Mouse (Mus musculus) intestine, embryonic 16.5 days (tissue): Measurements from ENCODE around the gene Espn. TPM values are rescaled to one million over a fixed set of nuclear protein-coding genes. Genes with fewer than 3 reads are reported as not detected.

ENCODE experiments used
- ATAC-seq: fragments of 200-750 bp; cut with Nextera tagmentation; 2 replicates; pipeline ENCODE4 v1.8.0; 2017; ENCODE audit warnings: moderate TSS enrichment, moderate library complexity
- H3K27ac ChIP-seq: fragments of 300-500 bp; sonication (generic); 2 replicates; pipeline ENCODE4 v1.5.1; 2014; ENCODE audit warnings: mild to moderate bottlenecking, low read length
- H3K27me3 ChIP-seq: fragments of 300-500 bp; sonication (generic); replicated peaks from 2 replicates; pipeline ENCODE4 v1.6.1; 2014; ENCODE audit warnings: low read length, control low read depth, mixed read lengths; ENCODE audit not compliant: control insufficient read depth, insufficient read depth
- H3K36me3 ChIP-seq: fragments of 300-500 bp; sonication (generic); 2 replicates; pipeline ENCODE4 v1.6.1; 2014; ENCODE audit warnings: low read length, control low read depth; ENCODE audit not compliant: control insufficient read depth, insufficient read depth
- H3K4me1 ChIP-seq: fragments of 300-500 bp; sonication (generic); 2 replicates; pipeline ENCODE4 v1.6.1; 2014; ENCODE audit warnings: low read length, control low read depth, mixed read lengths; ENCODE audit not compliant: control insufficient read depth, insufficient read depth
- H3K4me2 ChIP-seq: fragments of 300-500 bp; sonication (generic); 2 replicates; pipeline ENCODE4 v1.6.1; 2014; ENCODE audit warnings: low read depth, low read length, control low read depth
- H3K4me3 ChIP-seq: fragments of 300-500 bp; sonication (generic); 2 replicates; pipeline ENCODE4 v1.5.1; 2014; ENCODE audit warnings: mild to moderate bottlenecking, low read length
- H3K9ac ChIP-seq: fragments of 300-500 bp; sonication (generic); 2 replicates; pipeline ENCODE4 v1.6.1; 2014; ENCODE audit warnings: low read depth, low read length
- H3K9me3 ChIP-seq: fragments of 300-500 bp; sonication (generic); 2 replicates; pipeline ENCODE4 v1.6.1; 2016; ENCODE audit warnings: low read length, control low read depth; ENCODE audit not compliant: control insufficient read depth
- WGBS: fragments of 180-500 bp; shearing (Covaris S2); extraction: QIAGEN DNeasy Blood & Tissue Kit; methylation state at CpG from one replicate; pipeline ENCODE4 v1.1.7; 2014; 5-methylcytosine and 5-hydroxymethylcytosine counted together
- polyA plus RNA-seq: library from polyadenylated mRNA; unstranded; fragments of >200 nt; fragmentation: Nextera tagmentation; extraction: Ambion mirVana; gene quantifications from 2 replicates; pipeline ENCODE4 v1.2.1, GENCODE M21; 2015

Gene Espn
- polyA plus RNA-seq, 1 experiment from 2014 or later: 31.6 TPM

DNA sequence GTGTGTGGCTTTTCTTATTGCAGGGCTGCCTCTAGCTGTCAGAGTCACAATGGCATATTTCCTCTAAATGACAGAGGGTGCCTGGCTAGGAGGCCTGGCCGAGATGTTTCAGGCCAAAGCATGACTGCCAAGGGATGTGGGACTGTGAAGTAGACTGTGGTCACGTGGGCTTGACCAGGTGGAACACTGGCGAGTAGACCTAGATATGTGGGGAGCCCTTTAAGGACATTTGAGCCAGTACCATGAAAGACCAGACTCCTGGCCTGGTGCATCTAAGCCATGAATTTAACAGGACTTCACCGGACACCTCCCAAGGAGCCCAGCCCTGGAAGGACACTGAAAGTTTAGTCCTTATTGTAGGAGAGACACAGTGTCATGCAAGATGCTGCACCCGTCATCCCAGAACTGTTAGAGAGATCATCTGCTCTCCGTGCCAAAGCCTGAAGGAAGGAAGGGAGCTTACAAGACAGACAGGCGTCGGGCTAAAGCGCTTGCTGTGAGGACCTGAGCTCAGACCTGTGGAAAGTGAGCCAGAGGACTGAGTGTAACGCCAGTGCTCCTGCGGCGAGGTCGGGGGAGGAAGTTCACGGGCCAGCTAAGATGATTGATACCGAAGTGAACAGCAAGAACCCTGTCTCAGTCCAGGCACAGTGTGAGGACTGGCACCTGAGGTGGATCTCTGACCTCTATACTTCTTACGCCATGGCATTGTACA lies 27.9 kb upstream of the Espn start:
- no peaks in the 10 kb centered on the region for H3K9me3 ChIP-seq
- WGBS: 87% methylated on average over 16 of the region's 16 CpGs
- H3K27me3 ChIP-seq: 0 out of 2 replicates have a peak, but pooled peaks cover 8% of the 10 kb centered on the region
- no peaks in the 10 kb centered on the region for H3K36me3 ChIP-seq
- H3K27ac ChIP-seq: no peak overlapping the region
- peaks cover 12% of the 10 kb centered on the region for H3K4me1 ChIP-seq
- H3K4me2 ChIP-seq: no peak overlapping the region
- ATAC-seq: no peak
- H3K9ac ChIP-seq: no peak overlapping the region
- no peak overlapping the region for H3K4me3 ChIP-seq

DNA sequence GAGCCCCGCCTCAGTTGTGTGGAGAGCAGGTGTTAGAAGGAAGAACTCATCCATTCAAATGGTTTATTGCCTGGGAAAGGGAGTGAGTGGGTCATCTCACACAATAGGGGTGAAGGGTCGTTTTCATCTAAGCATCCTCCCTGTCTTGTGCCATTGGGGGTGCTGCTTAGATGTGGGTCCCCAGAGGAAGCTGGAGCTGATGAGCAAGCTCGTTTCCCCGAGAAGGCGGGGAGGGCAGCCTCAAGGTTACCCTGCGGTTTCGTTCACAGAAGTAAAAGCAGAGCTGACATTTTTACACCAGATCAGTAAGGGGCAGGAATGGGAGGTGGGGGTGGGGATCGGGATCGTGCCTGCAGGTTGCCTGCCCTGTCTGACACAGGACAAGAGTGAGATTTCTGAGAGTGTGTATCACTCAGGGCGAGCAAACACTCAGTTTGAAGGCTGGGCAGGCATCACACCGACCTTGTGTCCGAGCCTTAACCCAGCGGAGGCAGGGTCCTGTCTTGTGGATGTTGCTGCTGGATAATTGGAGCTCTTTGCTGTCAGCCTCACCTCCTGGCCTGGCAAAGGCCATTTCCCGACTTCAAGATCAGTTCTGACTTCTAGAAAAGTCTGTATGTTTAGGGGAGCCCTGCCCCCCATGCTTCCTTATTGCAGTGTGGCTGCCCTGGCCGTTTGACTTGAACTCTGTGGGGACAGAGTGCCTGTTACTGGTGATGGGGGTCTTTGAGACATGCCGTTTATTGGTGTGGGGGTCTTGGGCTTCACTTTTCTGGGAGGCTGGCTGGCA lies 26.9 kb upstream of the Espn start:
- no peak; the same call in 1 of the 2 replicates for ATAC-seq
- H3K36me3 ChIP-seq: no peaks in the 10 kb centered on the region
- peak overlapping the region; percentile 68 for H3K4me3 ChIP-seq
- H3K27ac ChIP-seq: no peak overlapping the region
- H3K9me3 ChIP-seq: no peaks in the 10 kb centered on the region
- peak overlapping the region; percentile 62 for H3K9ac ChIP-seq
- WGBS: 23% methylated on average over 16 of the region's 16 CpGs
- H3K27me3 ChIP-seq: 0 out of 2 replicates have a peak, but pooled peaks cover 8% of the 10 kb centered on the region
- H3K4me2 ChIP-seq: peak overlapping the region; percentile 93
- H3K4me1 ChIP-seq: peaks cover 11% of the 10 kb centered on the region

DNA sequence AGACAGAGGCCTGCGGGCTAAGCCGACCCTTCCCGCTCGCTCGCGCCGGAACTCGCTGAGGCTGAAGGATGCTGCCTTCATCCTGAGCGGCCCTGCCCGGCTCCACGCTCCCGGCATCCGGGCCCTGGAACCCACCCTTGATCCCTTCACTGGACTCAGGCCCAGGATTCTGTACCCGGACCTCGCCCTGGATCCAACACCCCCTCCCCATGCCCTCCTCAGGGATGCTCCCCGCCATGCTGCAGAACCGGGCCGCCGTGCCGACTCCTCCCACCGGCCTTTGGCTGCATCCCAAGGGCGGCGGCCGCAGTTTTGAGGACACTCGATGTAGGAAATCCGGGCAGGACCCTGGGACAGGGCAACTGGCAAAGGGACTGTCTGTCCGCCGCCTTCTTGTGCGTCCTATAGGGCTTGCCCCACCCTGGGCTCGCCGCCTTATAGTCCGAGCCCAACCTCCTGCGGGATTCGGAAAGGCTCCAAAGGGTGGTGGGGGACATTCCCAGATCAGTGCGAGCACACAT lies 26.2 kb upstream of the Espn start:
- H3K4me2 ChIP-seq: peak overlapping the region; percentile 93
- peaks cover 11% of the 10 kb centered on the region for H3K4me1 ChIP-seq
- WGBS: under 1% methylated on average over 35 of the region's 35 CpGs
- ATAC-seq: peak; percentile 66
- no peaks in the 10 kb centered on the region for H3K36me3 ChIP-seq
- 0 out of 2 replicates have a peak, but pooled peaks cover 8% of the 10 kb centered on the region for H3K27me3 ChIP-seq
- peak overlapping the region; percentile 62 for H3K9ac ChIP-seq
- no peak overlapping the region for H3K27ac ChIP-seq
- no peaks in the 10 kb centered on the region for H3K9me3 ChIP-seq
- peak overlapping the region; percentile 68 for H3K4me3 ChIP-seq

DNA sequence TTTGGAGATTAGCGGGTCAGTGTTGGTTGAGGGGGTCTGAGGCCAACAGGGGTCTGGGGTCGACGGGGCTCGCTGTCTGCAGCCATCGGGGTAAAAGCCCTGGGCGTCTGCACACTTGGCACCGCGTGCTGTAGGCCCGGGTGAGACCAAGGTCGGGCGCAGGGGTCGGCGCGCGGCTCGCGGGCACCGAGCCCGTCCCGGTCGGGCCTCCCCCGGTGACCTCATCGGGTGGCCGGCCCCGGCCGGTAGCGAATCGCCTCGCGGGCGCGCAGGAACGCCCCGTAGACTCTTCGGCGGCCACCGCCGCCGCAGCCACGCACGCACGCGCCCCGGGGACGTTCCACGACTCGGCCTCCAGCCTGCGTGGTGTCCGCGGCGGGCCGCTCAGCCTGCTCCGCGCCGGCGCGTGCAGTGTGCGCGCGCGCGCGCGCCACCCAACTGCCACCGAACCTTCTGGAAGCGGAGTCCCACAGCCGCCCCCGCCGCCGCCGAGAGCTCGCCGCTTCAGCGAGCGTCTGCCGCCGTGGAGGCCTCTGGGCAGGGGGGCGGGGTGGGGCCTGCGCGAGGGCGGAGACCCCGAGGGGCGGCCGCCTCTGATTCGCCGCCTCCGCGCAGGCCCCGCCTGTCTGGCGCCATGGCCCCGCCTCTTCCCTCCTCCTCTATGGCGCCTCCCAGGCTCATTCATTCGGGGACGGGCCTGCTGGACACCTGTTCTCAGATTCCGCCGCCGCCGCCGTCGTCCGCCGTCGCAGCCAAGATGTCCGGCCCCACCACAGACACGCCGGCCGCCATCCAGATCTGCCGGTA lies 25.6 kb upstream of the Espn start, which contains the start of gene Acot7:
Gene Acot7, plus strand, starts transcription at position 598 of the 807 bp plus-strand sequence.
- peak; percentile 97 for ATAC-seq
- H3K4me3 ChIP-seq: peak within 1 kb of the TSS; percentile 68
- WGBS: under 1% methylated on average over 65 of the region's 108 CpGs

DNA sequence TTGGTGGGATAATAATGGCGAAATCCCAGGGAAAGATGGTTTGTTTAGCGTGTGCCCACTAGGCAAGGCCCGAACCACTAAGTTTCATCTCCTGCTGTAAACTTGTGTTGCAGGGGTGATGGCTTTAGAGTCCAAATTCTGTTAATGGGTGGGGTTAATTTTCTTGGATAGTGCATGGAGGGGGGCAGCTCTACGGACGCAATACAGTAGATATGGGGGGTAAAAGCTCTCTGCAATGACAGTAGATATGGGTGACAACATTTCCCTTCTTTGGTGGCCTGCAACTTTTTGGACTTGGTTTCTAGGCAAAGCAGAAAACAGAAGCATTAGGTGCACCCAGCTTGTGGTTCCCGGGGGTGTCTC lies 25.0 kb upstream of the Espn start:
- peak overlapping the region; percentile 74; the same call in 1 of the 2 replicates for H3K27ac ChIP-seq
- no peak for ATAC-seq
- 0 out of 2 replicates have a peak, but pooled peaks cover 8% of the 10 kb centered on the region for H3K27me3 ChIP-seq
- H3K4me2 ChIP-seq: peak overlapping the region; percentile 76
- no peaks in the 10 kb centered on the region for H3K36me3 ChIP-seq
- peak overlapping the region; percentile 68 for H3K4me3 ChIP-seq
- H3K9ac ChIP-seq: peak overlapping the region; percentile 86
- 60% methylated on average over 6 of the region's 6 CpGs for WGBS
- no peaks in the 10 kb centered on the region for H3K9me3 ChIP-seq
- peaks cover 11% of the 10 kb centered on the region for H3K4me1 ChIP-seq

More for the DNA sequence above, 25.6 kb upstream of the Espn start, which contains the start of gene Acot7:
- Histone ChIP-seq H3K4me1 (peaks cover 11% of the 10 kb centered on the region), H3K36me3 (no peaks in the 10 kb centered on the region), H3K9me3 (no peaks in the 10 kb centered on the region), H3K27me3 (0 out of 2 replicates have a peak, but pooled peaks cover 8% of the 10 kb centered on the region), H3K9ac (peak within 1 kb of the TSS; percentile 86), H3K27ac (peak within 1 kb of the TSS; percentile 74), H3K4me2 (peak within 1 kb of the TSS; percentile 93)

DNA sequence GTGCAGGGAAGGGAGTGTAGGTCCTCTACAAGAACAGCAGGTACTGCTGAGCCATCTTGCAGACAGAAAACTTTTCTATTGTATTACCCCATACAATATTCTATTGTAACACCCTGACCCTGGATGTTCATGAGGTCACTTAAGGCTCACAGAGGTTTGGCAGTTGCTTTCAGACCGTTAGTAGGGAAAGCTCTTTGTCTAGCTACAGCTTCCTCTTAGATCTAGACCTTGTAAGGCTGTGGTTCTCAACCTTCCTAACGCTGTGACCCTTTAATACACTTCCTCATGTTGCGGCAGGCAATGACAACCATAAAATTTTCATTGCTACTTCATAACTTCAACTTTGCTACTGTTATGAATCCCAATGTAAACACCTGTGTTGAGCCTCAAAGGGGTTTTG lies 24.5 kb upstream of the Espn start:
- H3K4me3 ChIP-seq: no peak overlapping the region

DNA sequence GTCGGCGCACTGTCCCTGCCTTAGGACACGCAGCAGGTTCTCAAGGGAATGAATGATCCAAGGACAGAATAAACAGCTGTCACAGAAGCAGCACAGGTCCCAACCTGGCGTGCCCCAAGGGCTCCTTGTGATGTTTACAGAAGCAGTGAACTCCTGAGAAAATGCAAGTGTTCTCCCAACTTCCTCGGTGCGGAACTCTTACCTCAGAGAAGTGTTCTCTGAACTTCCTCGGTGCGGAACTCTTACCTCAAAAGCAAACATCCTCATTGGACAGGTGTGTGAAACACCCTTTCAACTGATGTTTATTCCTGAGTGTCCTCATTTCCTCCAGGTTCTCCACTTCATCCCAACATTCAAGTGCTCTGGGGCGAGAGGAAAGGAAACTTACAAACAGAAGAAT lies 21.8 kb upstream of the Espn start:
- no peaks in the 10 kb centered on the region for H3K9me3 ChIP-seq
- H3K27ac ChIP-seq: no peak overlapping the region
- no peaks in the 10 kb centered on the region for H3K27me3 ChIP-seq
- no peak overlapping the region for H3K9ac ChIP-seq
- H3K4me2 ChIP-seq: no peak overlapping the region
- no peak for ATAC-seq
- H3K4me3 ChIP-seq: no peak overlapping the region
- H3K4me1 ChIP-seq: peaks cover 6% of the 10 kb centered on the region
- H3K36me3 ChIP-seq: no peaks in the 10 kb centered on the region
- WGBS: 70% methylated on average over 9 of the region's 9 CpGs

More for the DNA sequence above, 24.5 kb upstream of the Espn start:
- no peak overlapping the region for H3K4me2 ChIP-seq
- no peak for ATAC-seq
- H3K9me3 ChIP-seq: no peaks in the 10 kb centered on the region
- peaks cover 11% of the 10 kb centered on the region for H3K4me1 ChIP-seq
- 66% methylated on average over 3 of the region's 3 CpGs for WGBS
- H3K27ac ChIP-seq: no peak overlapping the region
- H3K27me3 ChIP-seq: 0 out of 2 replicates have a peak, but pooled peaks cover 8% of the 10 kb centered on the region
- no peaks in the 10 kb centered on the region for H3K36me3 ChIP-seq
- H3K9ac ChIP-seq: no peak overlapping the region

DNA sequence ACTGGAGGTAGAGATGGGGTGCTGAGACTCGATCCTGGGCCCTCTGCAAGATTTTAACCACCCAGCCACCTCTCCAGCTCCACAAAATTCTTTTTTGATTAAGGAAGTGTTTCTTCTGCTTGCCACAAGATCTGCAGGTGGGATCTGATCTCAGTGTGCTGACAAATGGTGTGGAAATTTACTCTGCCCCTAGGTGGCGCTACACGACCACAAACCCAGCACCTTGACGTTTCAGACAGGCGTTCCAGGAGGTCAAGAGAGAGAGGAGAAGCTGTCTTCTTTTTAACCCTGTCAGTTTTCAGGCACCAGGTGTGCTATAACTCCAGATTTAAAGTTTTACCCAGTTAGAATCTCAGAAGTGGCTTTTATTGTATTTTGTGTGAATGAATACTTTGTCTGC lies 20.9 kb upstream of the Espn start:
- Histone ChIP-seq H3K27me3 (no peaks in the 10 kb centered on the region), H3K27ac (no peak overlapping the region), H3K4me2 (no peak overlapping the region), H3K4me1 (no peaks in the 10 kb centered on the region), H3K9ac (no peak overlapping the region), H3K4me3 (no peak overlapping the region), H3K9me3 (no peaks in the 10 kb centered on the region), H3K36me3 (no peaks in the 10 kb centered on the region)
- WGBS: 3% methylated on average over 5 of the region's 5 CpGs
- ATAC-seq: no peak
